Mouse (Mus musculus): ENCODE data around the gene Rhebl1. TPM values are rescaled to one million over a fixed set of nuclear protein-coding genes. Genes with fewer than 3 reads are reported as not detected.

The Rhebl1 gene
- polyA plus RNA-seq, 1 experiment from 2014 or later, result 21.0 TPM

DNA sequence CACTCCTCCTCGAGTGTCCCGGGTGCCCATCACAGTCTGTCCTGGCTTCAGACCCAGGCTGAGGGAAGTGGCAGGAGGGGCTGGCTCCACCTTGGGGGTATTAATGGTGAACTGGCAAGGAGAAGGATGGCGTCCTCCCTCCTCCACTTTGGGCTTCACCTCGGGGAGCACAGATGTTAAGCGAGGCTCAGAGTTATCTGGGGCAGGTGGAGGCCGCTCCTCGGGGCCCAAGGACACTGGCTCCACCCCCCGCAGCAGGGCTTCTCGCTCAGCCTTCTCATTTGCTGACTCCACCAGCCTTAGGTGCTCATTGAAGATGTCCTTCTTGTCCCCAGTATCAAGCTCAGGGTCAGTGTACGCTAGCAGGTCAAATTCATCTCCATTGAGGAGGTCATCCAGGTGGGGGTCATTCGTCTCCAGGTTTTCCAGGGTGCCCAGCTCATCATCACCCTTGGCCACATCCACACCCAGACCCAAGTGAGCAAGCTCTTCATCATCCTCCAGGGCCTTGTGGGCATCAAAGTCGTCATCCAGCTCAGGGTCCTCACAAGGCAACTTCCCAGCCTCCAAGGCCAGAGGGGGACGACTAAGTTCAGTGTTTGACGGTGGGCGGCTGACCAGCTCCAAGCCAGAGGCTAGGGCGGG lies 44.3 kb downstream of the Rhebl1 start:
- Histone ChIP-seq H3K4me1 (replicated peaks) (no peaks in the 10 kb centered on the region), H3K27ac (no peak overlapping the region), H3K36me3 (peaks cover 100% of the 10 kb centered on the region), H3K4me3 (no peak overlapping the region), H3K9me3 (no peaks in the 10 kb centered on the region), H3K27me3 (ENCODE audit: insufficient read depth, poor library complexity, severe bottlenecking) (no peaks in the 10 kb centered on the region)
- DNase-seq (ENCODE audit: low spot score), result no peak
- 92% methylated on average over 16 of the region's 16 CpGs for WGBS

GRCm38 (mm10) chr15:98849165-98849564 lies 45.2 kb downstream of the Rhebl1 start:
- H3K9me3 ChIP-seq, result no peaks in the 10 kb centered on the region
- peaks cover 100% of the 10 kb centered on the region for H3K36me3 ChIP-seq
- no peaks in the 10 kb centered on the region for H3K4me1 ChIP-seq (replicated peaks)
- WGBS, result 96% methylated on average over 11 of the region's 11 CpGs
- no peak overlapping the region for H3K4me3 ChIP-seq
- no peak overlapping the region for H3K27ac ChIP-seq
- no peak for DNase-seq (ENCODE audit: low spot score)
- no peaks in the 10 kb centered on the region for H3K27me3 ChIP-seq (ENCODE audit: insufficient read depth, poor library complexity, severe bottlenecking)

DNA sequence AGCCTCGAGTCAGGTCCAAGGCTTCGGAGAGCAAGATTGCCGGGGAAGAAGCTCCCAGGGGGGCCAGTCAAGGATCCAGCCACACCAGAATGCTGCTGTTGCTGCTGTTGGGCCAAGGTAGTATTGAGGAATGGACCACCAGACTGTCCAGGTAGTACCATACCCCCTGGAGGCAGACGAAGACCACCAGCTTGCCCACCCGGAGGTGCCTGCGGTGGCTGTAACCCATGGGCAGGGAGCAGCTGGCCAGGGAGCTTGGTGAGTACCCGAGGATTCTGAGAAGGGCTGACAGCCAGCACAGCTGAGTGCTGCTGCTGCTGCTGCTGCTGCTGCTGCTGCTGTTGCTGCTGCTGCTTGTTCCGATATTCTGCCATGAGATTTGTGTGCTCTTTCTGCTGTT lies 48.2 kb downstream of the Rhebl1 start:
- no peak overlapping the region for H3K4me3 ChIP-seq
- H3K4me1 ChIP-seq (replicated peaks), result no peaks in the 10 kb centered on the region
- no peak for DNase-seq (ENCODE audit: low spot score)
- WGBS, result 93% methylated on average over 8 of the region's 8 CpGs
- H3K36me3 ChIP-seq, result peaks cover 100% of the 10 kb centered on the region
- no peaks in the 10 kb centered on the region for H3K27me3 ChIP-seq (ENCODE audit: insufficient read depth, poor library complexity, severe bottlenecking)
- H3K9me3 ChIP-seq, result no peaks in the 10 kb centered on the region
- H3K27ac ChIP-seq, result no peak overlapping the region

DNA sequence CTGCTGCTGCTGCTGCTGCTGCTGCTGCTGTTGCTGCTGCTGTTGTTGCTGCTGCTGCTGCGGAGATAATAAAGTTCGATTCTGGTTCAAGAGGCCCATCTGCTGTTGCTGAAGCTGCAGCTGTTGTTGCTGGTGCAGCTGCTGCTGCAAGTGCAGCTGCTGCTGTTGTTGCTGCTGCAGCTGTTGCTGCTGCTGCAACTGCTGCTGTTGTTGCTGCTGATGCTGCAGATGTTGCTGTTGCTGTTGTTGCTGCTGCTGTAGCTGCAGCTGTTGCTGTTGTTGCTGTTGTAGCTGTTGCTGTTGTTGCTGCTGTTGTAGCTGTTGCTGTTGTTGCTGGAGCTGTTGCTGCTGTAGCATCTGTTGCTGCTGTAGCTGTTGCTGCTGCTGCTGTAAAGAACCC lies 49.2 kb downstream of the Rhebl1 start:
- H3K9me3 ChIP-seq, result no peaks in the 10 kb centered on the region
- no peak overlapping the region for H3K4me3 ChIP-seq
- 97% methylated on average over 2 of the region's 2 CpGs for WGBS
- H3K27ac ChIP-seq, result no peak overlapping the region
- H3K36me3 ChIP-seq, result peaks cover 100% of the 10 kb centered on the region
- no peak for DNase-seq (ENCODE audit: low spot score)
- no peaks in the 10 kb centered on the region for H3K27me3 ChIP-seq (ENCODE audit: insufficient read depth, poor library complexity, severe bottlenecking)
- no peaks in the 10 kb centered on the region for H3K4me1 ChIP-seq (replicated peaks)

GRCm38 (mm10) chr15:98843595-98844223 lies 50.6 kb downstream of the Rhebl1 start:
- no peaks in the 10 kb centered on the region for H3K9me3 ChIP-seq
- no peak for DNase-seq (ENCODE audit: low spot score)
- peaks cover 100% of the 10 kb centered on the region for H3K36me3 ChIP-seq
- H3K4me3 ChIP-seq, result no peak overlapping the region
- H3K27me3 ChIP-seq (ENCODE audit: insufficient read depth, poor library complexity, severe bottlenecking), result no peaks in the 10 kb centered on the region
- WGBS, result 86% methylated on average over 11 of the region's 11 CpGs
- H3K27ac ChIP-seq, result no peak overlapping the region
- no peaks in the 10 kb centered on the region for H3K4me1 ChIP-seq (replicated peaks)

DNA sequence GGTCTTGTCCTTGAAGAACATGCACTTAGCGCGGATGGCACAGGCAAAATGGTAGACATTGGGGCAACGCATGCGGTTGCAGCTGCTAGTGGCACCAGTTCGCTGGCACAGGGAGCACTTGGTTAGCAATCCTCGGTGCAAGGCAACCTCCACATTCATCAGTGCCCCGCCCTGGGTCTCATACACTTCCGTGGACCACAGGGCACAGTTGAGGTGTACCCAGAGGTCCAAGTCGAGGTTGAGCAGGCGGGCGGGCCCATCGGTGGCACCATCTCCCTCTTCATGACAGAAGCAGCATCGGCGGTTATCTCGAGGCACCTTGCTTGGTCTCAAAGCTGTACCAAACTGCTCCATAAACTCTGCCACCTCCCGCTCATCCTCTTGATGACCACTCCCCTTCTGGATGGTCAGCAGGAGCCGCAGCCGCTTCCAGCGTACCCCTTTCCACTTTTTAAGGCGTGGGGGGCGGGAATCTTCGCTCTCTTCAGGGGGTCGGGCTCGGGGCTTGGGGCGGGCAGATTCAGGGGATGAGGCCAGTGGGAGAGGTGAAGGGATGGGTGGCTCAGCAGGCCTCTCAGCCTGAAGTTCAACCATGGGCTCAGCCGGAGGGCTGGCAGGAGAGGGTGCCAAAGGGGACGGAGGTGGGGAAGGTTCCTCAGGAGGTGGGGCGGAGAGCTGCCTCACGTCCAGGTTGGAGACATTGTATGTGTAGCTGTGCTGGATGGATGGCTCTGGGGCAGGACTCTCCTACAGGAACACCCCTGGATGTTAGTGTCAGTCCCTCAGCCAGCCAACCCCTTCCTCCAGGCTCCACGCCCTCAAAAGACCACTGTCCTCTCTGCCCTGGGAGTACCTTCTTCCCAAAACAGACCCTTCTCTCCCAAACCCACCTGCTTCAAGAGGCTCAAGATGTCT lies 54.4 kb downstream of the Rhebl1 start:
- 95% methylated on average over 30 of the region's 30 CpGs for WGBS
- H3K4me3 ChIP-seq, result no peak overlapping the region
- H3K27me3 ChIP-seq (ENCODE audit: insufficient read depth, poor library complexity, severe bottlenecking), result no peaks in the 10 kb centered on the region
- H3K9me3 ChIP-seq, result no peaks in the 10 kb centered on the region
- H3K27ac ChIP-seq, result no peak overlapping the region
- H3K36me3 ChIP-seq, result peaks cover 100% of the 10 kb centered on the region
- no peaks in the 10 kb centered on the region for H3K4me1 ChIP-seq (replicated peaks)
- no peak for DNase-seq (ENCODE audit: low spot score)

DNA sequence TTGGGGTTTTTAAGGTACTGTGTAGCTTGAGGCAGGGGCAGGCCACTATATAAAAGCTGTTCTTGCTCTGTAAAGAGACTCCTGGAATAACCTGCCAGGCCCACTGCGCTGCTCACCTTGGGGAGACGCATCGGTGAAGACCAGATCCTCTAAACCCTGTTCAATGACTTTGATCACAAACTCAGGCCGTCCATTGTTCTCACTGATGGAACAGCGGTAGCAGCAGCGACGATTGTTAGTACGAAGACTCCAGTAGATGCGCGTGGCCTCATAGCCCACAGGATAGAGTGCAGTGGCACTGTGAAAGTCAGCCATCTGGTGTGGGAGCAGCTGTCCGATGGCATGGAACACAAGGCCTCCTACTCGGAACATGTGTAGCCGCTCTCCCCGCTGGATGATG lies 55.2 kb downstream of the Rhebl1 start:
- Histone ChIP-seq H3K27ac (no peak overlapping the region), H3K4me1 (replicated peaks) (no peaks in the 10 kb centered on the region), H3K36me3 (peaks cover 100% of the 10 kb centered on the region), H3K27me3 (ENCODE audit: insufficient read depth, poor library complexity, severe bottlenecking) (no peaks in the 10 kb centered on the region), H3K4me3 (no peak overlapping the region), H3K9me3 (no peaks in the 10 kb centered on the region)
- DNase-seq (ENCODE audit: low spot score), result no peak
- WGBS, result 94% methylated on average over 14 of the region's 14 CpGs

DNA sequence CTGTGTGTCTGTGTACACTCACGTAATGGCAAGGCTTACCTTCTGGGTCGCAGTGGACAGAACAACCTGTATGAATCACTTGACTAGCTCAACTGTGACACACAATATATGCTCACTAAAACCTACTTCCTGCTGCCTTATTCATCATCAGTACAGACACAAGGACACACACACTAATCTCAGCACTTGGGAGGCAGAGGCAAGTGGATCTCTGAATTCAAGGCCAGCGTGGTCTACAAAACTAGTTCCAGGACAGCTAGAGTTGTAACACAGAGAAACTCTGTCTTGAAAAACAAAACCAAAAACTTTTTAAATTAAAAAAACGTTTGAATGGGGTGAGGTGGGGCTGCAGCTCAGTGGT lies 56.6 kb downstream of the Rhebl1 start:
- peaks cover 100% of the 10 kb centered on the region for H3K36me3 ChIP-seq
- DNase-seq (ENCODE audit: low spot score), result no peak
- H3K4me1 ChIP-seq (replicated peaks), result no peaks in the 10 kb centered on the region
- H3K27ac ChIP-seq, result no peak overlapping the region
- 80% methylated on average over 4 of the region's 4 CpGs for WGBS
- H3K27me3 ChIP-seq (ENCODE audit: insufficient read depth, poor library complexity, severe bottlenecking), result no peaks in the 10 kb centered on the region
- no peaks in the 10 kb centered on the region for H3K9me3 ChIP-seq
- no peak overlapping the region for H3K4me3 ChIP-seq

DNA sequence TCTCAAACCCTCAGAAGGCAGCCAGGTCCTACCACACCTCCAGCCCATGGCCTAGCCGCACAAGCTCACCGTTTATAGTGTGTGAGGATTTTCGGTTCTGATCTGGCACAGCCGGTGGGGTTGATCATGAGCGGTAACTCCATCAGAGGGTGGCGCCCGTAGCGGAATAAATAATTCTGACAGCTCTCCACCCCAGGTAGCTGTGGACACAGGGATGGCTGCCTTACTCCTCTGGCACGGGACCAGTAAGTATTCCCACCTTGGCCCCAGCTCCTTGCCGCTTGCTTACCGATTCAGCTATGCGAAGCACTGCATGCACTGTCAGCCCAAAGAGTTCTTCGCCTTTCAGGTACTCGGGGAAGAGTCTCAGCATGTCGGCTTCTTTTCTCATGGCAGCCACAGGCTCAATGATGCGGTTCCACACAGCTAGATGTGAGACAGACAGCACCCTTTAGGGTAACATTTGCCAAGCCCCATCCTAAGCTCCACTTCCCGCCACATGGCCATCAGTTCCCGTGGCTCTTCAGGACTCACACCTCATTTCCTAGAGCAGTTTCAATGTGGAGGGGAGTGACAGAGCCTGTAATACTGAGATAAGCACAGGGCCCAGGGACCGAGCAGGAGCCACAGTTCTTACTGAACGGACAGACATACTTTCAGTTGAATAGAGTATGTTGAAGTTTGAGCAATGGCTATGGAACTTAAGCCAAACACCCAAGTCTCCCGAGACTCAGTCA lies 57.2 kb downstream of the Rhebl1 start:
- WGBS, result 92% methylated on average over 21 of the region's 21 CpGs
- DNase-seq (ENCODE audit: low spot score), result no peak
- Histone ChIP-seq H3K36me3 (peaks cover 94% of the 10 kb centered on the region), H3K4me1 (replicated peaks) (peaks cover 3% of the 10 kb centered on the region; the same call in 1 of the 2 replicates), H3K4me3 (no peak overlapping the region), H3K9me3 (no peaks in the 10 kb centered on the region), H3K27ac (no peak overlapping the region), H3K27me3 (ENCODE audit: insufficient read depth, poor library complexity, severe bottlenecking) (no peaks in the 10 kb centered on the region)

GRCm38 (mm10) chr15:98835291-98835690 lies 59.0 kb downstream of the Rhebl1 start:
- Histone ChIP-seq H3K4me3 (no peak overlapping the region), H3K4me1 (replicated peaks) (peaks cover 12% of the 10 kb centered on the region), H3K27ac (no peak overlapping the region), H3K27me3 (ENCODE audit: insufficient read depth, poor library complexity, severe bottlenecking) (no peaks in the 10 kb centered on the region), H3K9me3 (no peaks in the 10 kb centered on the region), H3K36me3 (peaks cover 76% of the 10 kb centered on the region)
- DNase-seq (ENCODE audit: low spot score), result no peak
- 94% methylated on average over 14 of the region's 14 CpGs for WGBS

- Histone ChIP-seq H3K27ac (no peak overlapping the region), H3K9me3 (no peaks in the 10 kb centered on the region), H3K4me3 (no peak overlapping the region), H3K27me3 (ENCODE audit: insufficient read depth, poor library complexity, severe bottlenecking) (no peaks in the 10 kb centered on the region), H3K4me1 (replicated peaks) (peaks cover 20% of the 10 kb centered on the region), H3K36me3 (peaks cover 66% of the 10 kb centered on the region)
- 89% methylated on average over 13 of the region's 13 CpGs for WGBS
- no peak for DNase-seq (ENCODE audit: low spot score)
These were observed 60.3 kb downstream of the Rhebl1 start for GRCm38 (mm10) chr15:98834059-98834458.

- no peak overlapping the region for H3K4me3 ChIP-seq
- H3K36me3 ChIP-seq, result peaks cover 60% of the 10 kb centered on the region
- H3K27ac ChIP-seq, result no peak overlapping the region
- WGBS, result 92% methylated on average over 11 of the region's 11 CpGs
- no peak for DNase-seq (ENCODE audit: low spot score)
- no peaks in the 10 kb centered on the region for H3K9me3 ChIP-seq
- no peaks in the 10 kb centered on the region for H3K27me3 ChIP-seq (ENCODE audit: insufficient read depth, poor library complexity, severe bottlenecking)
- H3K4me1 ChIP-seq (replicated peaks), result peaks cover 20% of the 10 kb centered on the region
These were observed 61.1 kb downstream of the Rhebl1 start for GRCm38 (mm10) chr15:98833281-98833680.

Data from hindbrain, embryonic 10.5 days (tissue).